Mouse (Mus musculus): ENCODE data around the gene Pdlim3. TPM values are rescaled to one million over a fixed set of nuclear protein-coding genes. Genes with fewer than 3 reads are reported as not detected.

Pdlim3 gene
- polyA plus RNA-seq (2012; rRNA removed): 103 and 150 TPM in 2 replicates

GRCm38 (mm10) chr8:45885202-45885685, at the start of gene Pdlim3:
Gene Pdlim3 (plus strand): TSS chr8:45885461.

GRCm38 (mm10) chr8:45934582-45935014, 49.3 kb downstream of the Pdlim3 start, which contains the start of gene Ccdc110:
Gene Ccdc110 (plus strand): TSS chr8:45934619.

Other genes starting within 250 kb of the Pdlim3 start
- not detected in 2 replicates for gene Ccdc110, start 49.2 kb downstream of the Pdlim3 start, polyA plus RNA-seq (2012; rRNA removed)
- gene 1700029J07Rik, start 89.8 kb downstream of the Pdlim3 start, polyA plus RNA-seq (2012; rRNA removed): 0.56 and 0.83 TPM in 2 replicates
- 6.5 and 10.1 TPM in 2 replicates for gene Ufsp2, start 90.1 kb downstream of the Pdlim3 start, polyA plus RNA-seq (2012; rRNA removed)
- 0.12 TPM in 1 of 2 replicates, not detected in the other for gene Lrp2bp, start 113.8 kb downstream of the Pdlim3 start, polyA plus RNA-seq (2012; rRNA removed)
- 2.2 and 2.8 TPM in 2 replicates for gene Ankrd37, start 120.2 kb downstream of the Pdlim3 start, polyA plus RNA-seq (2012; rRNA removed)

Data from ovary, adult 2 months (tissue).